Mouse (Mus musculus): ENCODE measurements around the gene Arl15.

Gene Arl15

GRCm38 (mm10) chr13:113986864-113987562 lies 192.7 kb downstream of the Arl15 start:
- no peak for DNase-seq (ENCODE audit: low spot score in 2 of 2)

- DNase-seq (ENCODE audit: low spot score in 2 of 2) = no peak
Observed at GRCm38 (mm10) chr13:113990247-113990646, 195.9 kb downstream of the Arl15 start.

- no peak for DNase-seq (ENCODE audit: low spot score in 2 of 2)
Observed at GRCm38 (mm10) chr13:113990701-113991100, 196.4 kb downstream of the Arl15 start.

GRCm38 (mm10) chr13:113993066-113993465 lies 198.8 kb downstream of the Arl15 start:
- no peak for DNase-seq (ENCODE audit: low spot score in 2 of 2)

GRCm38 (mm10) chr13:113994586-113994985 lies 200.3 kb downstream of the Arl15 start:
- DNase-seq (ENCODE audit: low spot score in 2 of 2) = no peak

- no peak for DNase-seq (ENCODE audit: low spot score in 2 of 2)
Observed at GRCm38 (mm10) chr13:113995490-113996236, 201.4 kb downstream of the Arl15 start.

- DNase-seq (ENCODE audit: low spot score in 2 of 2) = no peak
Observed at GRCm38 (mm10) chr13:113998811-113999210, 204.5 kb downstream of the Arl15 start.

- DNase-seq (ENCODE audit: low spot score in 2 of 2) = no peak
Observed at GRCm38 (mm10) chr13:114003463-114003862, 209.2 kb downstream of the Arl15 start.

GRCm38 (mm10) chr13:114004191-114004590 lies 209.9 kb downstream of the Arl15 start:
- no peak for DNase-seq (ENCODE audit: low spot score in 2 of 2)

GRCm38 (mm10) chr13:114009786-114010185 lies 215.5 kb downstream of the Arl15 start:
- DNase-seq (ENCODE audit: low spot score in 2 of 2) = no peak

GRCm38 (mm10) chr13:114010521-114010920 lies 216.2 kb downstream of the Arl15 start:
- DNase-seq (ENCODE audit: low spot score in 2 of 2) = no peak

- no peak for DNase-seq (ENCODE audit: low spot score in 2 of 2)
Observed at GRCm38 (mm10) chr13:114011019-114011418, 216.7 kb downstream of the Arl15 start.

- no peak for DNase-seq (ENCODE audit: low spot score in 2 of 2)
Observed at GRCm38 (mm10) chr13:114017928-114018327, 223.6 kb downstream of the Arl15 start.

GRCm38 (mm10) chr13:114023541-114023940 lies 229.2 kb downstream of the Arl15 start:
- DNase-seq (ENCODE audit: low spot score in 2 of 2) = no peak

- DNase-seq (ENCODE audit: low spot score in 2 of 2) = no peak
Observed at GRCm38 (mm10) chr13:114026306-114026705, 232.0 kb downstream of the Arl15 start.

- no peak for DNase-seq (ENCODE audit: low spot score in 2 of 2)
Observed at GRCm38 (mm10) chr13:114026751-114027150, 232.4 kb downstream of the Arl15 start.

- no peak for DNase-seq (ENCODE audit: low spot score in 2 of 2)
Observed at GRCm38 (mm10) chr13:114048071-114048470, 253.8 kb downstream of the Arl15 start.

- DNase-seq (ENCODE audit: low spot score in 2 of 2) = no peak
Observed at GRCm38 (mm10) chr13:114048688-114049087, 254.4 kb downstream of the Arl15 start.

- no peak for DNase-seq (ENCODE audit: low spot score in 2 of 2)
Observed at GRCm38 (mm10) chr13:114051151-114051850, 257.0 kb downstream of the Arl15 start.

- DNase-seq (ENCODE audit: low spot score in 2 of 2) = no peak
Observed at GRCm38 (mm10) chr13:114052426-114053205, 258.3 kb downstream of the Arl15 start.

- no peak for DNase-seq (ENCODE audit: low spot score in 2 of 2)
Observed at GRCm38 (mm10) chr13:114053261-114053660, 259.0 kb downstream of the Arl15 start.

GRCm38 (mm10) chr13:114055686-114056085 lies 261.4 kb downstream of the Arl15 start:
- DNase-seq (ENCODE audit: low spot score in 2 of 2) = no peak

Data from urinary bladder, postnatal 4 days (tissue).